Mouse (Mus musculus): ENCODE results near the gene Gfi1.

DNA sequence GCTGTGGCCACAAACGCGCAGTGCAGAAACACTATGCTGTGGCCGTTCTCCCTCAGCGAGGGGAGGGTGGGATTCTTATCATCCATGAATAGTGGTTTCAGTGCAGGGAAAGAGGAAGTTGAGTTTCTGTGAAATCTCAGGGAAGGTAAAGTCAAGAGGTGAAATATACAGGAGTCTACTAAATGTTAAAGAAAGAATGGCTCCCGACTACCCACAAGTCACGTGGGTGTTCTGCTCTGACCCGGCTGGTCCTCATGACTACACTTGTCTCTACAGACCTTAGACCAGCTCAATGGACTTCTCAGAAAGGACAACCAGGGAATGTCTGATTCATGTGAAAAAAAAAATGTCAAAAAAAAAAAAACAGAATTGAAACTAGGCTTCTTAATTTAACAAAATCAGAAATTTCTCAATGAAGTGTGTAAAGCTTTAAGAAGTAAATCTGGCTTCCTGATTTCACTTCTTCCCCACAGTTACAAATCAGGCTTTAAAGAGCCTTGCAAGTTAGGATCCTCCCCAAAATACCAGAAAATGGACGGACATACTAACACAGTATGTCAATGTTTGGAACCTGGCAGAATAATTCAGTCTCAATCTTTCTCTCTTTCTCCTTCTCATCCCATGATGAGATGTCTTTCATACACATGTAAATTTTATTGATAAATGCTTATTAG is 17.6 kb downstream of the Gfi1 start:
- TF ChIP-seq CTCF (conservative IDR thresholded peaks at IDR 0.05; ENCODE audit: low read length) (no peak), POU5F1 (IDR thresholded peaks at IDR 0.05; ENCODE audit: borderline replicate concordance, low read length) (no peak), NANOG (IDR thresholded peaks at IDR 0.05; ENCODE audit: borderline replicate concordance, low read length) (no peak)
